Mouse (Mus musculus) Muller cell, postnatal 12 days (primary cell): Measurements from ENCODE around the gene Sla2.
A peak's percentile ranks its signal among the peaks of the same experiment; 100 is the strongest.
"Not testable (repeated sequence)": the region's sequence is repeated elsewhere in the genome, so short reads cannot be mapped to it uniquely, and the experiment has no call there.

ENCODE experiments used
- DNase-seq: peaks from one replicate; pipeline ENCODE4 v3.0.0-alpha.2; 2015; ENCODE audit errors: inconsistent ontology term

Gene Sla2

DNA sequence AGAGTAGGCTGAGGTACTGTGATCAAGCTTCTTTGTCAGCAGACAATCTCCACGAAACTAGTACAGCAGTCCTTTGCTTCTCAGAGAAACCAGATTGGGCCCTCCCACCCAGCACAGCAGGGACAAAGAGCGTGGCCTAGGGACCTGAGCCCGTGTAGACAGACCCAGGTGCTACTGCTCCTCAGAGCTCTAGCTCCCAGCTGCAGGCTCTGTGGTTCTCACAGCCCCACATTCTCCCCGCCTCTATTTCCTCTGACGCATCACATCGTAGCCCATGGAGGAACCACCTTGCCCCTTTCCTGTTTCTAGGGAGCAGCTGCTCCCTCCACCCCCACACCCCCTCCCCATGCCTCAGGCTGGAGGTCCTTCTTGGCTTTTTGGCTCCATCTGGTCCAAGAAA, at the start of gene Sla2:
Gene Sla2 (minus strand): TSS at position 176 of the 400 bp plus-strand sequence.
- no peak for DNase-seq

DNA sequence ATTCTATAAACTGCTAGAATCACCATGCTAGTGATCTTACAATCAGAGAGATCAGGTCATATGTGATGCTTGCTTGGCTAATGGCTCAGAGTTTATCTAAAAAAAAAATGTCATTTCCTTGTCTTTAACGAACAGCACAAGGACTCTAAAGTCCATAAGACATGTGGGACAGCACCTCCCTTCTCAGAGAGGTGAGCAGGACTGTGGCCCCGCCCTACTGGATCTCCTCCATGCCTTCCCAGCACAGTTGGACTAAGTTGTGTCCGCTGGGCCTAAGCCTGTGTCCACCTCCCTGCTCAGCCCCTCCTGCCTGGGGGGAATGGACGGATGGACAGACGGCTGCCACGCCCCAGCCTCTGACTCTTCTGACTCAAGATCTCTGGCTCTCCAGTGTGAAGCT, 48.0 kb upstream of the Sla2 start:
- no peak for DNase-seq

DNA sequence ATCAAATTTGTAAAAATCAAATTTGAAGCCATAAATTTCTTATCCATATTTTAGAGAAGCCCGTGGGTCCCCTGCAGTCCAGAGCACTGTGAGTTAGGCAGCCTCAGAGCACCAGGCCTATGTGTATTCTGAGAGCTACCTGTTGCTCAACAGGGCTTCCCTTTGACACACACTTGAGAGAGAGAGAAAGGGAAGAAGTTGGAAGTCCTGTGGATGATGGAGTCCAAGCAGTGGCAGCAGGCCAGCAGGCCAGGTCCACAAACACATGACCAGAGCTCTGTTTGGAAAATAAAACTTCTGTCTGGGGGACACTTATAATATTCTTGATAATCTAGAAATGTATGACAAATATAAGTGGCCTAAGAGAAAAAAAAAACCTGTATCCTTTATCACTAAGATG, 46.4 kb upstream of the Sla2 start:
- DNase-seq: no peak

DNA sequence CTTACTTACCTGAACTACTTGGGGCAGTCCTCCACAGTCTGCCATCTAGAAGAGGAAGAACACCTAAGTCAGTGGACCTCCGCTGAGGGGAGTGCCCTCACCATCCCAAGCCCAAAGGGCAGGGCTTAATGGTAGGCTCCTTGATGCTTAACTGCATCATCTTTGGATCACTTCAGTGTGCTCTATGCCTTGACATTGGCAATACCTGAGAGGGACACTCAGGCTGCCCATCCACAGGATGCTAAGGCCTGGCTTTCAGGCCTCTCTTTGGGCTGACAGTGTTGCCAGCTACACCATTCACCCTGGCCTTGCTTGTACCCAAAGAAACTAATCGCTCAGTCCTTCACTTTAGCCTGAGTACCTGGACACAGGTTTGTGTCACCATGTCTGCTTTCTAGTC, 44.4 kb upstream of the Sla2 start:
- DNase-seq: no peak

DNA sequence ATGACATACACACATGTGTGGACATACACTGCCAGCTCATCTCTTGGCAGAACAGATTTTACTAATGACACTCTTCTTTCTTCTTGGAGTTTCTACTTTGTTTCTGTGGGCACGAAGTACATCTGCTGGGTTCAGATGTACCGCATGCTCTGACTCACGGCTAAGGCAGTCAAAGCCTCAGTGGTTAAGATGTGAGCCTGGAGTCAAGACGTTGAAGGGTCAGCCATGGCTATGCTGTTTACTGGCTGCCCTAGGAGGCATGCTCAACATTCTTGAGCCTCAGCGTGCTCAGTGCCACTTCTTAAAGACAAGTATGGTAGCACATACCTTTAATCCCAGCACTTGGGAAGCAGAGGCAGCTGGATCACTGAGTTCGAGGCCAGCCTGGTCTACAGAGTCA, 43.6 kb upstream of the Sla2 start:
- DNase-seq: no peak

- peak; percentile 71 for DNase-seq
These were observed 42.6 kb upstream of the Sla2 start for GRCm38 (mm10) chr2:156929519-156930120.

GRCm38 (mm10) chr2:156928606-156929005, 41.6 kb upstream of the Sla2 start:
- no peak for DNase-seq

GRCm38 (mm10) chr2:156927663-156928062, 40.7 kb upstream of the Sla2 start:
- no peak for DNase-seq

- DNase-seq: not testable (repeated sequence)
These were observed 38.6 kb upstream of the Sla2 start for GRCm38 (mm10) chr2:156925611-156926010.

- DNase-seq: not testable (repeated sequence)
These were observed 38.1 kb upstream of the Sla2 start for GRCm38 (mm10) chr2:156925075-156925474.

- DNase-seq: no peak
These were observed 37.4 kb upstream of the Sla2 start for GRCm38 (mm10) chr2:156924210-156924898.

GRCm38 (mm10) chr2:156923057-156923456, 36.1 kb upstream of the Sla2 start:
- no peak for DNase-seq

DNA sequence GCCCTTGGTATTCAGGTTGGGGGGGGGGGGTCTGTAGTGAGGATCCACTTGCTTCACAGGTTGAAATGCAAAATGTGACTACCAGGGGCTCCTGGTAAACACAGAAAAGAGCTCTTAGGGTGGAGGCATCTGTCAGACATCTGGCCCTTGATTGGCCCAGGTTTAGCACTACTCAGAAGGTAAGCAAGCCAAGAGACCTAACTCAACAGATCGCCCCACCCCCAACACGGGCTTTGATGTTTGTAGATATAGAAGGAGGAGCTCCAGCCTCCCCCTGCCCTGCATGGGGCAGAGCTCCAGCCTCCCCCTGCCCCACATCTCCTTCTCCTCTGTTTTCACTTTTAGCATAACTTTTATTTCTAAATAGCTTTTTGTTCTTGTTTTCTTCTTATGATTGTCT, 32.8 kb upstream of the Sla2 start:
- no peak for DNase-seq

- DNase-seq: not testable (repeated sequence)
These were observed 32.2 kb upstream of the Sla2 start for GRCm38 (mm10) chr2:156919191-156919590.

DNA sequence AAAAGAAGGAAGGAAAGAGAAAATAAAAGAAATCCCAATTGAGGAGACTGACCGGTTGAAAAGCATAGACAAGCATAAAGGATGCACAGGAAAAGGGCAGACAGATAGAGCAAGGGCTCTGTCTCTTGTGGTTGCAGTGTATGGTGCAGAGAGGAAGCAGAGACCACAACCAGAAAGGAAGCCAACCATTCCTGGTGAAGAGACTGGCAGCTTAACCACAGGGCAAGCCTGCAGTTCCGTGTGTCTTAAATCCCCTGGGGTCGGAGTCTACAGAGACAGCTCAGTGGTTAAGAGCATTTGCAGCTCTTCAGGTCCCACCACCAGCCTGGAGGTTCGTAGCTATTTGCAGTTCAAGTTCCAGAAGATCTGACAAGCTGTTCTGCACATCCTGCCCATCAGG, 31.6 kb upstream of the Sla2 start:
- no peak for DNase-seq

- no peak for DNase-seq
These were observed 29.6 kb upstream of the Sla2 start for GRCm38 (mm10) chr2:156916419-156917125.

GRCm38 (mm10) chr2:156915559-156915958, 28.6 kb upstream of the Sla2 start:
- no peak for DNase-seq

DNA sequence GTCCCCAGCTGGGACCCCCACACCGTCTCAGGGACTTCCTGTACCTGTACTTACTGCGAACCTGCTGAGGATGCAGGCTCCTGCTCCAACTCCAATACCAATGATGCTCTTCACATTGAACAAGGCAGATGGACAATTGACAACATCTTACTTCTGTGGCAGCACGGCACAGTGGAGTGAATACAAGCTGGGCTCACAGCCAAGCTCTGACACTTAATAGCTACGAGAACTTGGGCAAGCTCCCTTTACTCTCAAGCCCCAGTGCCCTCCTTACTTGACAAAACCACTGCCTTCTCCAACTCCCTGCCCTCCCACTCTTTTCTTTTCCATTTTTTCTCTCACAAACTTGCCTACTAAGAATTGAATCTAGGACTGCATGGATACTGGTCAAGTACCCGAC, 26.2 kb upstream of the Sla2 start:
- DNase-seq: peak; percentile 28

DNA sequence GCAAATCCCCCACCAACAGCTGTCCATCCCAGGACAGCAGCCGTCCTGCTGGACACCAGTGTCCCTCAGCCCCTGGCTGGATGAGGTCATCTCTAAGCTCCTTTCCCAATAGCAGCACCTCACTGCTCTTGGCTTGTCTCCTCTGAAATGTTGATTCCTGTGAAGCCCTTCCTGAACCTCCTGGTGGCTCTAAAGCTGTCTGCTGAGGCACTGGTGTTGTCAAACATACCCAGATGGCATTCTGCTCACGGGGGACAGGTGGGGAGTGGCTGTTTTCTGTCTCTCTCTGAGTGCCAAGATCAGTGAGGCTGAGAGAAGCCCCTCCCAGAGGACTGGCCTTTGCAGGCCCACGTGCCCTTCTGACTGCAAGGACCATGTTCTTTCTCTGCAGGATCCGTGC, 18.9 kb upstream of the Sla2 start:
- DNase-seq: not testable (repeated sequence)

DNA sequence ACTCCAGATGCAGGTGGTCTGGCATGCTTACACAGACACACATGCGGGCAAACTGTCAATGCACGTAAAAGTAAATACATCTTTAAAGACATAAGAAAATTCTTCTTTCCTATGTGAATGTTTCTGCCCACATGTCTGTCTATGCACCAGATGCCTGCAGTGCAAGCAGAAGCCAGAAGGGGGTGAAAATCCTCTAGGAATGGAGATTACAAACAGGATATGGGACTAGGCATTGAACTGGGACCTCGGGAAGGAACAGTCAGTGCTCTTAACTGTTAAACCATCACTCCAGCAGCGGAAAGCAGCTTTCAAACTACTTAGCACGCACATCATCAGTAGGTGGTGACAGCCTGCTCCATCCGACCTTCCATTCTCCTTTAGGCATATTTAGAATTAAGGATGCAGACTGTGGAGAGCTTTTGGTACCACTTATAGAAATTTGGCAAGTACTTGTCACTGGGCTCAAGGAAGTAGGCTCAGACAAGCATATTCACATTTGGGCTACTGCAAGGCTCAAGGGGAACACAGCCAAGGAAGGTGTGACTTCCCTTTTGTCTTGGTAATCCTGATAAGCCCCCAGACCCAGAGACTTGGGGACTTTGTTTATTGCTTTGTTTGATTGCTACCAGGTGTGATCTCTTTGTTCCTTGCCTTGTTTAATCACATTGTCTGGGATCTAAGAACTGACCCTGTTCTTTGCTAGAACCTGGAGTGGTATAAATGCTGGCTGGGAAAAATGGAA, 18.2 kb upstream of the Sla2 start:
- DNase-seq: peak; percentile 37

GRCm38 (mm10) chr2:156903367-156903766, 16.4 kb upstream of the Sla2 start:
- DNase-seq: no peak

- DNase-seq: not testable (repeated sequence)
These were observed 15.4 kb upstream of the Sla2 start for GRCm38 (mm10) chr2:156902411-156902810.
